ENCODE assay signal across 12 mouse cellular contexts in the genomic region with DNA sequence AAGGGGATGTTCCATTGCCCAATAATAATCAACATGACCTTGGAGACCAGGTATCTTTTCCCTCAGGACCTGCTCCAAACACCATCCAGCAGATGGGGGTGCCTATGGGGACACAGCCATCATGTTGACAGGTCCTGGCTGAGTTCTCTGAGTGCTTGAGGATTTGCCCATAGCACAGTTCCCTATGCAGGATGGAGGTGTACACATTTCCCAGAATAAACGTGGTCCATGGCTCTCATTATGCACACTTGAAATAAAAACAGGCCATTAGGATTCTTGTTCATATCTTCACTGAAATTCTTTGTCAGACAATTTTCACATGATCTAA.
A peak's percentile ranks its signal among the peaks of the same experiment; 100 is the strongest.
DNase-seq lines count a peak whose midpoint lies in the region; ATAC-seq and TF ChIP-seq lines count a peak whose summit lies in the region.
"Had no signal": no experiment of that assay in that cellular context is flagged by ENCODE, and none has a peak within 500 bp of the region (broad histone marks: within the 10 kb centered on the region; RNA-seq: fewer than 3 reads in every experiment).

No protein-coding gene starts in this region.

- H3K4me3 ChIP-seq in heart, embryonic 11.5 days (ENCODE audit: low read depth, low read length): no peak overlapping the region
- H3K4me3 ChIP-seq in midbrain, embryonic 13.5 days (replicated peaks): no peak overlapping the region
- no peak overlapping the region for H3K4me3 ChIP-seq in midbrain, embryonic 10.5 days
- no peak overlapping the region for H3K4me3 ChIP-seq in forebrain, postnatal 0 days (ENCODE audit: low read depth, low read length)
- H3K4me3 ChIP-seq: neural tube, embryonic 12.5 days had no signal

- H3K4me2 ChIP-seq in heart, embryonic 11.5 days: no peak overlapping the region
- no peak overlapping the region for H3K4me2 ChIP-seq in midbrain, embryonic 13.5 days (replicated peaks)
- no peak overlapping the region for H3K4me2 ChIP-seq in forebrain, postnatal 0 days (ENCODE audit: low read depth)
- H3K4me2 ChIP-seq: neural tube, embryonic 12.5 days had no signal

- H3K36me3 ChIP-seq in heart, embryonic 11.5 days (ENCODE audit: control insufficient read depth, insufficient read depth, low read length): no peaks in the 10 kb centered on the region
- no peaks in the 10 kb centered on the region for H3K36me3 ChIP-seq in midbrain, embryonic 13.5 days
- no peaks in the 10 kb centered on the region for H3K36me3 ChIP-seq in midbrain, embryonic 10.5 days
- H3K36me3 ChIP-seq in forebrain, postnatal 0 days (ENCODE audit: insufficient read depth): no peaks in the 10 kb centered on the region
- H3K36me3 ChIP-seq: G1E; neural tube, embryonic 12.5 days had no signal

- H3K27me3 ChIP-seq in heart, embryonic 11.5 days (ENCODE audit: control insufficient read depth, insufficient read depth, low read length): no peaks in the 10 kb centered on the region
- no peaks in the 10 kb centered on the region for H3K27me3 ChIP-seq in midbrain, embryonic 13.5 days
- no peaks in the 10 kb centered on the region for H3K27me3 ChIP-seq in midbrain, embryonic 10.5 days (ENCODE audit: low read depth, poor library complexity, severe bottlenecking)
- no peaks in the 10 kb centered on the region for H3K27me3 ChIP-seq in forebrain, postnatal 0 days (ENCODE audit: insufficient read depth, low read length)
- H3K27me3 ChIP-seq: neural tube, embryonic 12.5 days had no signal

- TF ChIP-seq CTCF in forebrain, postnatal 0 days (IDR thresholded peaks at IDR 0.05; ENCODE audit: low read depth): no peak

- no peak for ATAC-seq in heart, embryonic 11.5 days (replicated peaks; ENCODE audit: insufficient number of reproducible peaks, low FRiP score, low TSS enrichment)
- peak; percentile 35 for ATAC-seq in midbrain, embryonic 13.5 days
- ATAC-seq in forebrain, postnatal 0 days: no peak

- 30% methylated on average over 1 of the region's 1 CpGs for WGBS in heart, embryonic 11.5 days (ENCODE audit: insufficient replicate concordance)
- 57% methylated on average over 1 of the region's 1 CpGs for WGBS in midbrain, embryonic 13.5 days
- WGBS in midbrain, embryonic 10.5 days: 75% methylated on average over 1 of the region's 1 CpGs
- 23% methylated on average over 1 of the region's 1 CpGs for WGBS in forebrain, postnatal 0 days

- 0 out of 2 replicates have a peak overlapping the region, but pooled peaks have one; percentile 35 for H3K27ac ChIP-seq in heart, embryonic 11.5 days (ENCODE audit: low read depth, low read length)
- H3K27ac ChIP-seq in midbrain, embryonic 13.5 days: peak overlapping the region; percentile 61
- no peak overlapping the region for H3K27ac ChIP-seq in midbrain, embryonic 10.5 days (replicated peaks)
- 0 out of 2 replicates have a peak overlapping the region, but pooled peaks have one; percentile 24 for H3K27ac ChIP-seq in forebrain, postnatal 0 days (ENCODE audit: low read depth, low read length)
- H3K27ac ChIP-seq: neural tube, embryonic 12.5 days had no signal

- H3K4me1 ChIP-seq in heart, embryonic 11.5 days (ENCODE audit: control insufficient read depth, insufficient read depth, low read length): peaks cover 10% of the 10 kb centered on the region
- peaks cover 15% of the 10 kb centered on the region for H3K4me1 ChIP-seq in midbrain, embryonic 13.5 days (replicated peaks)
- peaks cover 7% of the 10 kb centered on the region for H3K4me1 ChIP-seq in midbrain, embryonic 10.5 days
- H3K4me1 ChIP-seq in forebrain, postnatal 0 days (ENCODE audit: insufficient read depth): peaks cover 9% of the 10 kb centered on the region; the same call in 1 of the 2 replicates
- H3K4me1 ChIP-seq: neural tube, embryonic 12.5 days had no signal

- no peaks in the 10 kb centered on the region for H3K9me3 ChIP-seq in heart, embryonic 11.5 days (replicated peaks; ENCODE audit: control insufficient read depth, low read length)
- H3K9me3 ChIP-seq in midbrain, embryonic 13.5 days: no peaks in the 10 kb centered on the region
- H3K9me3 ChIP-seq in midbrain, embryonic 10.5 days (replicated peaks): no peaks in the 10 kb centered on the region
- H3K9me3 ChIP-seq in forebrain, postnatal 0 days (ENCODE audit: low read length): no peaks in the 10 kb centered on the region
- H3K9me3 ChIP-seq: G1E; neural tube, embryonic 12.5 days had no signal

- no peak overlapping the region for H3K9ac ChIP-seq in heart, embryonic 11.5 days (ENCODE audit: low read depth, low read length)
- H3K9ac ChIP-seq in midbrain, embryonic 13.5 days (replicated peaks): no peak overlapping the region
- no peak overlapping the region for H3K9ac ChIP-seq in forebrain, postnatal 0 days
- H3K9ac ChIP-seq: neural tube, embryonic 12.5 days had no signal

- DNase-seq in heart, postnatal 25 days (ENCODE audit: low spot score): no peak
- no peak for DNase-seq in midbrain, embryonic 10.5 days (ENCODE audit: low spot score)
- DNase-seq in forebrain, postnatal 0 days: no peak
- DNase-seq in kidney, postnatal 36 days: no peak
- no peak for DNase-seq in T-cell, adult 2 months (ENCODE audit: low spot score)
- DNase-seq: adrenal gland, adult 8-10 months; gastrocnemius, postnatal 10 days; thymus, adult 18-20 months had no signal

- intact Hi-C loops in heart, postnatal 25 days (cut with DNase I): no loop called here
